Mouse (Mus musculus): Measurements from ENCODE around the gene Stag3.

DNA sequence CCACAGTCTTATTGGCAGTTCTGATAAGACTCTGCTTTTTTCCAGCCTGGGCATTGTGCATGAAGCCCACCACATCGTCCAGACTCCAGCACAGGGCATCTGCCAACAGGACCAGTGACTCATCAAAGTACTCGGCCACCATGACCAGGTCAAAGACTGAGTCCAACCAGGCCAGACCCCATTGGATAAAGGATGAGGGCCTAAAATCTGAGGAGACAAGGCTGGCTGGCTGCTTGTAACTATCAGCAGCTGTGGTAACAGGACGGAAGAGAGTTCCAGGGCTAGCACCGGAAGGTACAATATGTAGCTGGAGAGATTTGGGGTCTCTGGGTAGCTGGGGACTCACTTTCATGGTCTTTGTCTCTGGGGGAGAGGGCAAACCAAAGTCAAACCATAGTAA, 14.3 kb upstream of the Stag3 start:
- TF ChIP-seq POLR2A (IDR thresholded peaks at IDR 0.05; ENCODE audit: low read depth, low read length) (no peak), CTCF (IDR thresholded peaks at IDR 0.05; ENCODE audit: extremely low read depth, insufficient read length, insufficient replicate concordance, low read depth, low read length) (no peak)

Measured in small intestine, adult 2 months (tissue).